Mouse (Mus musculus) ES-E14 (cell line): Measurements from ENCODE around the gene Gprc6a. TPM values are rescaled to one million over a fixed set of nuclear protein-coding genes. Genes with fewer than 3 reads are reported as not detected.

Experiments used
- DNase-seq: peaks from one replicate; pipeline ENCODE4 v3.0.0-alpha.2; 2013; ENCODE audit warnings: low read depth, low spot score
- H3K27ac ChIP-seq: 2 replicates; pipeline ENCODE4 v1.5.1; 2012; ENCODE audit warnings: low read depth, mild to moderate bottlenecking, low read length, moderate library complexity, mixed read lengths; ENCODE audit not compliant: poor library complexity, insufficient read depth, severe bottlenecking
- H3K36me3 ChIP-seq: 2 replicates; pipeline ENCODE4 v1.6.1; 2012; ENCODE audit warnings: mild to moderate bottlenecking, low read length, moderate library complexity, mixed read lengths; ENCODE audit not compliant: control insufficient read depth, poor library complexity, insufficient read depth, severe bottlenecking
- H3K4me1 ChIP-seq, 2 experiments: fragments of 150-350 bp in 1 of 2; sonication (generic) in 1 of 2; 2 replicates each; pipeline ENCODE4 v1.6.1; 2012; ENCODE audit warnings: low read length in 2 of 2, mild to moderate bottlenecking in 1 of 2, mixed read lengths in 1 of 2; ENCODE audit not compliant: control insufficient read depth in 2 of 2, insufficient read depth in 2 of 2, poor library complexity in 1 of 2
- H3K4me3 ChIP-seq, 2 experiments: fragments of 150-350 bp in 1 of 2; sonication (generic) in 1 of 2; 2 replicates each; pipeline ENCODE4 v1.5.1; 2012; ENCODE audit warnings: low read length in 2 of 2, low read depth in 1 of 2, mild to moderate bottlenecking in 1 of 2, mixed read lengths in 1 of 2; ENCODE audit not compliant: insufficient read depth in 1 of 2, poor library complexity in 1 of 2, severe bottlenecking in 1 of 2
- H3K9ac ChIP-seq: 2 replicates; pipeline ENCODE4 v1.6.1; 2012; ENCODE audit warnings: low read depth, mild to moderate bottlenecking, low read length, mixed read lengths; ENCODE audit not compliant: poor library complexity, insufficient read depth, severe bottlenecking
- H3K9me3 ChIP-seq: fragments of 150-350 bp; sonication (generic); 2 replicates; pipeline ENCODE4 v1.6.1; 2012; ENCODE audit warnings: low read depth, mild to moderate bottlenecking, low read length; ENCODE audit not compliant: control insufficient read depth, insufficient read depth
- CHD2 ChIP-seq: IDR thresholded peaks from 2 replicates; pipeline ENCODE4 v1.6.1; 2014; ENCODE audit warnings: mild to moderate bottlenecking, low read depth, low read length, inconsistent platforms
- HCFC1 ChIP-seq: IDR thresholded peaks from 2 replicates; pipeline ENCODE4 v1.6.1; 2012; ENCODE audit warnings: low read length, inconsistent platforms, borderline replicate concordance; ENCODE audit not compliant: insufficient read depth
- MAFK ChIP-seq: IDR thresholded peaks from 2 replicates; pipeline ENCODE4 v1.6.1; 2014; ENCODE audit warnings: mild to moderate bottlenecking, low read depth, low read length, inconsistent platforms; ENCODE audit not compliant: insufficient read depth
- ZC3H11A ChIP-seq: IDR thresholded peaks from 2 replicates; pipeline ENCODE4 v1.6.1; 2012; ENCODE audit warnings: low read depth, mild to moderate bottlenecking, inconsistent platforms, low read length, borderline replicate concordance
- ZNF384 ChIP-seq: IDR thresholded peaks from 2 replicates; pipeline ENCODE4 v1.6.1; 2012; ENCODE audit warnings: low read depth, low read length, inconsistent platforms
- in situ Hi-C, 2 experiments: fragments of 600-800 bp; cut with MboI; formaldehyde crosslinking; loops; one replicate each; pipeline ENCODE4 v1.15.1; 2025; ENCODE audit warnings: low sequenced_read_pairs in 2 of 2, inconsistent platforms in 1 of 2; ENCODE audit not compliant: unreplicated experiment in 2 of 2
- total RNA-seq: library from RNA; depleted of rRNA; stranded (reverse); fragments of 300-350 nt; gene quantifications from 2 replicates; pipeline ENCODE4 v1.2.3, GENCODE M21; 2012

Gene Gprc6a
- total RNA-seq, 1 experiment, result not detected

DNA sequence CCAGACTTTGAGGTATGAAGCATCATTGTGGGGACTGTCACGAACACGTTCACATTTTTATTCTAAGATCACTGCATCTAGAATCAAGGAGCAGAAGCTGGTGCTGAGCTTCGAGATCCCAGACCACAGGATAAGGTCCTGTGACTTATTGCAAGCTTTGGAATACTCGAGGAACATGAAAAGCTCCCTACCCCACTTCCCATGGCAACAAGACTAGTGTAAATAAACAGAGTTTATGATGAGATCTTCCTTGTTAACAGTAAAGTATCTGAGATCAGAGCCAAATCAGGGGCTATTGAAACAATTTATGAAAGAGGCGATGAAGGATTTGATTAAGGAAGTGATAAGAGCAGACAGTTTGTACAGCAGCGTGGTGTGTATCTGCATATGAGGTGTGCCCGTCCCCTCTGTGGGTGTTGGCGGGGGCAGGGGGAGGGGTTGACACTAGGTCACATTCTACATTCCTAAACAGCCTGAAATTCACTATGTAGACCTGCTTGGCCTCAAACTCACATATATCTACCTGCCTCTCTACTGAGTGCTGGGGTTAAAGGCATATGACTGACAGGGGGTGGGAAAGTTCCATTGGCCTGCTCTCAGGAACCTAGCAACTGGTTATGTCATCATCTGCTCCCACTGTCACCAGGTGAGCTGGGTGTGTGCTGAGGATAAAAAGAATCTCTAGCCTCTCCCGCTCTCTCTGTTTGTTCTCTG lies 19.1 kb downstream of the Gprc6a start:
- Histone ChIP-seq H3K4me3 (no peak overlapping the region), H3K27ac (no peak overlapping the region), H3K9ac (no peak overlapping the region), H3K36me3 (no peaks in the 10 kb centered on the region), H3K9me3 (no peaks in the 10 kb centered on the region), H3K4me1 (peaks cover 0 to 13% of the 10 kb centered on the region in 2 experiments; a peak in 3 of 4 replicates)
- TF ChIP-seq ZC3H11A (no peak), MAFK (no peak), HCFC1 (no peak), CHD2 (no peak), ZNF384 (no peak)
- in situ Hi-C loops, result no loop called here
- no peak for DNase-seq

DNA sequence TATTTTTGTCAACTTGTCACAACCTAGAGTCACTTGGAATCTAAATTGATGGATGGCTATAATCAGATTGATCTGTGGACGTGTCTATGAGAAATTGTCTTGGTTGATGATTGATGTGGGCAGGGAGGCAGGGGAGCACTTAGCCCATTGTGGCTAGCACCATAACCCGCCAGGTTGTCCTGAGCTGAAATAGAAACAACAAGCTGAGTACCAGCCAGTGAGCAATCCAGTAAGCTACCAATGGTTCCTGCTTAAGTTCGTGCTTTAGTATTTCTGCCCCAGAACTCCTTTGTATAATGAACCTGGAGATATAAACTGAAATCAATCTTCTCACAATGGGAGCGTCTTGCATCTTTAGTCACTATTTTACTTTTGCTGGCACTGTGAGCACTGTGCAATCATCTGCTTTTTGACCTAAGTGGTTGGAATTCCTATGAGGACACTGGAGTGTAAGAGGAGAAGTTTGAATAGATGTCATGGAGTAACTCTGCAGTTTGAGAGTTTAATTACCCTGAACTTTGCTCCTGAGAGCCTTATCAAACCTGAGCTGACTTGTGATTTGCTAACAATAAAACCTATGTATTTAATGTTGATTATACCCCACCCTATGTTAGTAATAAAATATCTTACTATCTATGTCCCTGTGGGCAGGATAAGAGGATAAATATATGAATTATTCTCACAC lies 21.4 kb downstream of the Gprc6a start:
- H3K27ac ChIP-seq, result no peak overlapping the region
- no peaks in the 10 kb centered on the region for H3K9me3 ChIP-seq
- no peak overlapping the region for H3K4me3 ChIP-seq
- H3K9ac ChIP-seq, result no peak overlapping the region
- TF ChIP-seq HCFC1 (no peak), MAFK (no peak), ZNF384 (no peak), CHD2 (no peak), ZC3H11A (no peak)
- in situ Hi-C loops, result no loop called here
- H3K36me3 ChIP-seq, result no peaks in the 10 kb centered on the region
- peaks cover 0 to 8% of the 10 kb centered on the region in 2 experiments; a peak in 2 of 4 replicates for H3K4me1 ChIP-seq
- no peak for DNase-seq

GRCm38 (mm10) chr10:51596928-51597635 lies 34.2 kb downstream of the Gprc6a start:
- in situ Hi-C loops, result no loop called here
- Histone ChIP-seq H3K9me3 (no peaks in the 10 kb centered on the region), H3K9ac (no peak overlapping the region), H3K4me3 (no peak overlapping the region), H3K4me1 (no peaks in the 10 kb centered on the region), H3K27ac (no peak overlapping the region), H3K36me3 (no peaks in the 10 kb centered on the region)
- DNase-seq, result no peak
- no peak for TF ChIP-seq HCFC1
- no peak for TF ChIP-seq ZC3H11A
- no peak for TF ChIP-seq ZNF384
- no peak for TF ChIP-seq MAFK
- no peak for TF ChIP-seq CHD2

DNA sequence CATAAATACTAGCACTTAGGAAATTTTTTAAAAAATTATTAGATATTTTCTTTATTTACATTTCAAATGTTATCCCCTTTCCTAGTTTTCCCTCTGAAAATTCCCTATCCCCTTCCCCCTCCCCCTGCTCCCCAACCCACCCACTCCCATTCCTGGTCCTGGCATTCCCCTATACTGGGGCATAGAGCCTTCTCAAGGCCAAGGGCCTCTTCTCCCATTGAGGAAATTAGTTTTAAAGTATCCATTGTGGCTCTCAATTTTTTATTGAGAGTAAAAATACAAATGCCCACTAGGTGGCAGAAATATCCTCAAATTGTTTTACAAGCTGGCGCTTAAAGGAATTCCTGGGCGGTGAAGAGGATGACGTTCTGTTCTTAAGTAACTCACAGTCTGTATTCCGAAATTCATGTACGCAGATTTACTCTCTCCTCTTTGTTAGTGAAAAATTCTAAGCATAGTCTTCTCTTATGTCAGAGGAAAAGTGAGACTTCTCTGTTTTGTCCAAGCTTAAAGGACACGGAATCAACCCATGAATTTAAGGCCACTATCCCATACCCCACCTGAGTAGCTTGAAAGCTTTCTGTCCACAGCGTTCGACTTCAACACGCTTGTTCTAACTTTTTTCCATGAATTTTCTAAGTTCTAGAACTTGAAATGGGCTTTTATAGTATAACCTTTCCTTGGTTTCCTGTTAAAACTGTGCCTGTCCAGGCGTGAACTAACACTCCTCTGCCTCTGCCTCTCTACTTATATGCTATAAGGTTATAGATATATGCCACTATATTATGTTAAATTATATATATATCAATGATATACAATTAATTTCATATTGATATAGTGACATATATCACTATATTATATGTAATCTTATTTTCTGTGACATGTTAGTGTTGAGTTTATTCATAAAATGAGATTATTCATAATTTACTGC lies 36.0 kb downstream of the Gprc6a start:
- DNase-seq, result no peak
- in situ Hi-C loops, result no loop called here

More for the DNA sequence above, 36.0 kb downstream of the Gprc6a start:
- no peak for TF ChIP-seq ZC3H11A
- TF ChIP-seq MAFK, result no peak
- no peak for TF ChIP-seq CHD2
- TF ChIP-seq ZNF384, result no peak
- no peak for TF ChIP-seq HCFC1
- H3K9me3 ChIP-seq, result no peaks in the 10 kb centered on the region
- no peaks in the 10 kb centered on the region for H3K36me3 ChIP-seq
- H3K27ac ChIP-seq, result no peak overlapping the region
- no peak overlapping the region for H3K9ac ChIP-seq
- no peaks in the 10 kb centered on the region for H3K4me1 ChIP-seq
- H3K4me3 ChIP-seq, result no peak overlapping the region
